Mouse (Mus musculus) frontal cortex, adult 2 months (tissue): ENCODE results near the gene Pfkfb3. TPM values are rescaled to one million over a fixed set of nuclear protein-coding genes. Genes with fewer than 3 reads are reported as not detected.
A peak's percentile ranks its signal among the peaks of the same experiment; 100 is the strongest.

Experiments used
- DNase-seq, 2 experiments: peaks; one replicate each; pipeline ENCODE4 v3.0.0; 2022; ENCODE audit warnings: low spot score in 1 of 2; ENCODE audit errors: extremely low spot score in 1 of 2
- polyA plus RNA-seq: library from polyadenylated mRNA; depleted of rRNA; stranded (reverse); fragments of >200 nt; gene quantifications from 2 replicates; pipeline ENCODE4 v1.2.3, GENCODE M21; 2012

Gene Pfkfb3
- polyA plus RNA-seq, 1 experiment, result 20.1 TPM

- no peak for DNase-seq
Observed at GRCm38 (mm10) chr2:11503736-11504135, 50.1 kb downstream of the Pfkfb3 start.

GRCm38 (mm10) chr2:11502901-11503431, 50.9 kb downstream of the Pfkfb3 start:
- DNase-seq, result peak; percentile 69 to 89

GRCm38 (mm10) chr2:11502255-11502765, 51.6 kb downstream of the Pfkfb3 start:
- peak in 1 of 2 experiments; percentile 9 for DNase-seq

GRCm38 (mm10) chr2:11501301-11502254, 52.3 kb downstream of the Pfkfb3 start:
- peak; percentile 83 to 94 for DNase-seq

GRCm38 (mm10) chr2:11500666-11501065, 53.2 kb downstream of the Pfkfb3 start:
- no peak for DNase-seq

- peak; percentile 22 to 73 for DNase-seq
Observed at GRCm38 (mm10) chr2:11496601-11497031, 57.3 kb downstream of the Pfkfb3 start.

- DNase-seq, result peak; percentile 30 to 34
Observed at GRCm38 (mm10) chr2:11494841-11495255, 59.0 kb downstream of the Pfkfb3 start.

- no peak for DNase-seq
Observed at GRCm38 (mm10) chr2:11492855-11493254, 61.0 kb downstream of the Pfkfb3 start.

GRCm38 (mm10) chr2:11491471-11491870, 62.4 kb downstream of the Pfkfb3 start:
- DNase-seq, result no peak

GRCm38 (mm10) chr2:11490554-11490953, 63.3 kb downstream of the Pfkfb3 start:
- no peak for DNase-seq

- no peak for DNase-seq
Observed at GRCm38 (mm10) chr2:11483226-11483625, 70.7 kb downstream of the Pfkfb3 start.

GRCm38 (mm10) chr2:11482364-11482763, 71.5 kb downstream of the Pfkfb3 start:
- DNase-seq, result no peak

- no peak for DNase-seq
Observed at GRCm38 (mm10) chr2:11478960-11479359, 74.9 kb downstream of the Pfkfb3 start.

GRCm38 (mm10) chr2:11475316-11475715, 78.6 kb downstream of the Pfkfb3 start:
- no peak for DNase-seq

- no peak for DNase-seq
Observed at GRCm38 (mm10) chr2:11464661-11465099, 89.2 kb downstream of the Pfkfb3 start.

GRCm38 (mm10) chr2:11460976-11461375, 92.9 kb downstream of the Pfkfb3 start:
- DNase-seq, result no peak

- DNase-seq, result no peak
Observed at GRCm38 (mm10) chr2:11458494-11458893, 95.4 kb downstream of the Pfkfb3 start.

GRCm38 (mm10) chr2:11457904-11458303, 96.0 kb downstream of the Pfkfb3 start:
- DNase-seq, result no peak

- no peak for DNase-seq
Observed at GRCm38 (mm10) chr2:11448711-11449110, 105.2 kb downstream of the Pfkfb3 start.

GRCm38 (mm10) chr2:11447865-11448264, 106.0 kb downstream of the Pfkfb3 start:
- DNase-seq, result no peak

- no peak for DNase-seq
Observed at GRCm38 (mm10) chr2:11445722-11446121, 108.2 kb downstream of the Pfkfb3 start.
